Mouse (Mus musculus): ENCODE measurements around the gene Scgb1b17. TPM values are rescaled to one million over a fixed set of nuclear protein-coding genes. Genes with fewer than 3 reads are reported as not detected.
"Not testable (repeated sequence)": the region's sequence is repeated elsewhere in the genome, so short reads cannot be mapped to it uniquely, and the experiment has no call there.

The Scgb1b17 gene
- not detected in 2 replicates for total RNA-seq (2014; rRNA removed)
- not detected in 2 replicates for polyA plus RNA-seq (2015; fragmentation: Nextera tagmentation; extraction: Ambion mirVana)

- H3K9me3 ChIP-seq (ENCODE audit: low read length); H3K4me2 ChIP-seq (ENCODE audit: low read depth, low read length); H3K27ac ChIP-seq; ATAC-seq; H3K4me3 ChIP-seq (ENCODE audit: low read length); H3K9ac ChIP-seq (replicated peaks; ENCODE audit: low read length); H3K4me1 ChIP-seq (ENCODE audit: insufficient read depth, low read length); H3K36me3 ChIP-seq (ENCODE audit: insufficient read depth, low read length); H3K27me3 ChIP-seq (ENCODE audit: insufficient read depth, low read length); DNase-seq (ENCODE audit: low spot score): not testable (repeated sequence)
These were observed at the start of gene Scgb1b17 for GRCm38 (mm10) chr7:33063149-33063548. Gene Scgb1b17 (plus strand): TSS chr7:33063449.

GRCm38 (mm10) chr7:33056461-33056860 is 6.8 kb upstream of the Scgb1b17 start, which contains the start of gene Scgb2b17:
Gene Scgb2b17 (minus strand): TSS chr7:33056561.
- ATAC-seq; H3K27ac ChIP-seq; H3K4me3 ChIP-seq (ENCODE audit: low read length); H3K36me3 ChIP-seq (ENCODE audit: insufficient read depth, low read length); H3K27me3 ChIP-seq (ENCODE audit: insufficient read depth, low read length); H3K9me3 ChIP-seq (ENCODE audit: low read length); H3K9ac ChIP-seq (replicated peaks; ENCODE audit: low read length); H3K4me1 ChIP-seq (ENCODE audit: insufficient read depth, low read length); DNase-seq (ENCODE audit: low spot score); H3K4me2 ChIP-seq (ENCODE audit: low read depth, low read length): not testable (repeated sequence)

Other genes starting within 250 kb of the Scgb1b17 start
- not detected in 2 replicates for gene Scgb2b15, start 233.8 kb upstream of the Scgb1b17 start, total RNA-seq (2014; rRNA removed)
- not detected in 2 replicates for gene Scgb2b15, start 233.8 kb upstream of the Scgb1b17 start, polyA plus RNA-seq (2015; fragmentation: Nextera tagmentation; extraction: Ambion mirVana)
- not detected in 2 replicates for gene Scgb1b15, start 226.9 kb upstream of the Scgb1b17 start, total RNA-seq (2014; rRNA removed)
- not detected in 2 replicates for gene Scgb1b15, start 226.9 kb upstream of the Scgb1b17 start, polyA plus RNA-seq (2015; fragmentation: Nextera tagmentation; extraction: Ambion mirVana)
- gene Scgb2b17, start 6.9 kb upstream of the Scgb1b17 start, total RNA-seq (2014; rRNA removed) = not detected in 2 replicates
- gene Scgb2b17, start 6.9 kb upstream of the Scgb1b17 start, polyA plus RNA-seq (2015; fragmentation: Nextera tagmentation; extraction: Ambion mirVana) = not detected in 2 replicates
- gene Scgb2b18, start 110.4 kb downstream of the Scgb1b17 start, total RNA-seq (2014; rRNA removed) = not detected in 2 replicates
- not detected in 2 replicates for gene Scgb2b18, start 110.4 kb downstream of the Scgb1b17 start, polyA plus RNA-seq (2015; fragmentation: Nextera tagmentation; extraction: Ambion mirVana)
- not detected in 2 replicates for gene Scgb1b18, start 122.1 kb downstream of the Scgb1b17 start, total RNA-seq (2014; rRNA removed)
- gene Scgb1b18, start 122.1 kb downstream of the Scgb1b17 start, polyA plus RNA-seq (2015; fragmentation: Nextera tagmentation; extraction: Ambion mirVana) = not detected in 2 replicates
- not detected in 2 replicates for gene Scgb2b19, start 216.9 kb downstream of the Scgb1b17 start, total RNA-seq (2014; rRNA removed)
- not detected in 2 replicates for gene Scgb2b19, start 216.9 kb downstream of the Scgb1b17 start, polyA plus RNA-seq (2015; fragmentation: Nextera tagmentation; extraction: Ambion mirVana)
- not detected in 2 replicates for gene Scgb1b19, start 223.8 kb downstream of the Scgb1b17 start, total RNA-seq (2014; rRNA removed)
- not detected in 2 replicates for gene Scgb1b19, start 223.8 kb downstream of the Scgb1b17 start, polyA plus RNA-seq (2015; fragmentation: Nextera tagmentation; extraction: Ambion mirVana)

Measured in hindbrain, postnatal 0 days (tissue).